Mouse (Mus musculus): ENCODE results near the gene Clec2d. TPM values are rescaled to one million over a fixed set of nuclear protein-coding genes. Genes with fewer than 3 reads are reported as not detected.

The Clec2d gene
- polyA plus RNA-seq, 1 experiment from 2014 or later = 0.98 TPM

DNA sequence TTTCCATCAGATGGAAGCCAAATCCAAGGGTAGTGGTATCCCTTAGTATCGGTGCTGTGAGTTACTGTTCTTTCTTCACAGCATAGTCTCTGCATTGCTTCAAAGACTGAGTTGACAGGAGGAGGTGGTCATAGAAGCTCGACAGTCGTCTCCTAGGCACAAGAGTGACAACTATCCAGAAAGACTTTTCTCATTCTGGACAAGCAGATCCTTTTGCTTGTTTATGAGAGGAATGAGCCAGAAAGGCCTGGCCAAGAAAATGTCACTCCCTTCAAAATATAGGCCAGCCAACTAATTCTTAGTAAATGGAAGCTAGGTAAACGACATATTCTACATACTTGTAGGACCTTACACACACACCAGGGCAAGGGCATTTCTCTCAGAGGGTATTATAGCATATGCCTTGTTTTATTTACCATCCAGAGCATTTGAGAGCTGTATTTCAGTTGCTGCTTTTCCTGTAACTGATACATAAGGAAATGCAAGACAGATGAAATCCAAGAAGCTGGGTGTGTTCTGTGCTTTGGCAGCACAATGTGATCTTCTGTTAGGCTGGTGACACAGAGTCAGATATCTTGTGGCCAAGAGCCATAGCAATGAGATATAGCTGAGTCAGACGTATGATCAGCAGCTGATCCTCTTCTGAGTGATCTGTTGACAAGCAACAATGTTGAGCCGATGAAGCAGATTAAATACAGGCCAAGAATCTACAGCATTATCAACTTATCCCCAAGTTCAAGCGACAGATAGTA lies 35.6 kb downstream of the Clec2d start:
- H3K36me3 ChIP-seq (ENCODE audit: control insufficient read depth, insufficient read depth) = no peaks in the 10 kb centered on the region
- peak overlapping the region; percentile 53 for H3K27ac ChIP-seq (ENCODE audit: low read length)
- WGBS = 49% methylated on average over 7 of the region's 7 CpGs
- H3K4me2 ChIP-seq (ENCODE audit: low read depth, low read length) = no peak overlapping the region
- no peak for ATAC-seq (replicated peaks; ENCODE audit: extremely low read depth, insufficient read depth, low FRiP score)
- peaks cover 6% of the 10 kb centered on the region; the same call in 1 of the 2 replicates for H3K4me1 ChIP-seq (ENCODE audit: control insufficient read depth, insufficient read depth, low read length)
- no peaks in the 10 kb centered on the region for H3K27me3 ChIP-seq (ENCODE audit: control insufficient read depth, insufficient read depth, low read length)
- no peak overlapping the region for H3K9ac ChIP-seq (ENCODE audit: low read length)
- H3K4me3 ChIP-seq (ENCODE audit: low read length) = no peak overlapping the region
- H3K9me3 ChIP-seq (replicated peaks; ENCODE audit: control insufficient read depth, low read length) = 0 out of 2 replicates have a peak, but pooled peaks cover 2% of the 10 kb centered on the region

DNA sequence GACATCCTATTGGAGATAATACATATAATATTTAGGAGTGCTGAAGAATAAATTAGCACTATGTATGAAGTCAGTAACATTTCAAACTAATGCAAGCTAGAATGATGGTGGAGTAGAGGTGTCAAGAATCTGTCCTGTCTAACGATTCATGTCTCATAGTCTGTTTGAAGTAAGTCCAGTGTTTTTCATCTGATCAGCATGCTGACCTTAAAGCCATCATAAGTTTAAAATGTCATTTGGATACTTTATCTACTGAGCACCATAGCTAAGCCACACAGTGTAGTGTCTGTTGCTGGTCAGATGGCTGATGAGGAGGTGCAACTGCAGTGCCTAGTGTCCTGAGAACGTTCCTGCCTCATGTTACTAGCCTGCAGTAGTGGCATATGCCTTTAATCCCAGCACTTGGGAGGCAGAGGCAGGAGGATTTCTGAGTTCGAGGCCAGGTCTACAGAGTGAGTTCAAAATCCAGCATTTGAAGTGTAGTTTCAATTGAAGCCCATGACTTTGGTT lies 36.4 kb downstream of the Clec2d start:
- H3K4me1 ChIP-seq (ENCODE audit: control insufficient read depth, insufficient read depth, low read length) = peaks cover 6% of the 10 kb centered on the region; the same call in 1 of the 2 replicates

DNA sequence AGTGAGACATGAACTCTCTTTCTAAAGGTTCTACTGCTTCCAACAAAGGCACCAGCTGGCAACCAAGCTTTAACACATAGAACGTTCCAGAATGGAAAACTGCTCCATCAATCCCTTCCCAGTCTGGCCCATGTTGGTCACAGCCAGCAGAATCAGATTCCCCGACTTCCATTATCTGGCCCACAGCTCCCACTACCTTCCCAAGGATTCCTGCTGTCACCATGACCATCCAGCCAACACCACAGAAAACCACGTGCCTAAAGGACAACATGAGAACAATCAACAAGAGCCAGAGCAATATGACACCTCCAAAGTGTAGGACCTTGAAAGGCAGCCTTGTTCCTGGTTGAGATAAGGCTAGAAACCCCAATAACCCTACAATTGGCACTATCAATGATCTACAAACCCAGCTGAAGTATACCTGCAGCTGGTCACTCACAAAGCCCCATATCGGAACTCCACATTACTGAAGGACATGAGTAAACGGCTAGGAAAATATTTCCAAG lies 37.8 kb downstream of the Clec2d start:
- Histone ChIP-seq H3K27me3 (ENCODE audit: control insufficient read depth, insufficient read depth, low read length) (no peaks in the 10 kb centered on the region), H3K36me3 (ENCODE audit: control insufficient read depth, insufficient read depth) (no peaks in the 10 kb centered on the region), H3K4me3 (ENCODE audit: low read length) (no peak overlapping the region), H3K9me3 (replicated peaks; ENCODE audit: control insufficient read depth, low read length) (no peaks in the 10 kb centered on the region), H3K27ac (ENCODE audit: low read length) (no peak overlapping the region), H3K4me1 (ENCODE audit: control insufficient read depth, insufficient read depth, low read length) (peaks cover 6% of the 10 kb centered on the region; the same call in 1 of the 2 replicates), H3K4me2 (ENCODE audit: low read depth, low read length) (no peak overlapping the region), H3K9ac (ENCODE audit: low read length) (no peak overlapping the region)
- 76% methylated on average over 5 of the region's 5 CpGs for WGBS
- ATAC-seq (replicated peaks; ENCODE audit: extremely low read depth, insufficient read depth, low FRiP score) = no peak

More for the DNA sequence above, 36.4 kb downstream of the Clec2d start:
- Histone ChIP-seq H3K4me2 (ENCODE audit: low read depth, low read length) (no peak overlapping the region), H3K9ac (ENCODE audit: low read length) (no peak overlapping the region), H3K9me3 (replicated peaks; ENCODE audit: control insufficient read depth, low read length) (0 out of 2 replicates have a peak, but pooled peaks cover 2% of the 10 kb centered on the region), H3K36me3 (ENCODE audit: control insufficient read depth, insufficient read depth) (no peaks in the 10 kb centered on the region), H3K27me3 (ENCODE audit: control insufficient read depth, insufficient read depth, low read length) (no peaks in the 10 kb centered on the region), H3K4me3 (ENCODE audit: low read length) (no peak overlapping the region), H3K27ac (ENCODE audit: low read length) (peak overlapping the region; percentile 53)
- ATAC-seq (replicated peaks; ENCODE audit: extremely low read depth, insufficient read depth, low FRiP score) = no peak
- 83% methylated on average over 3 of the region's 3 CpGs for WGBS

DNA sequence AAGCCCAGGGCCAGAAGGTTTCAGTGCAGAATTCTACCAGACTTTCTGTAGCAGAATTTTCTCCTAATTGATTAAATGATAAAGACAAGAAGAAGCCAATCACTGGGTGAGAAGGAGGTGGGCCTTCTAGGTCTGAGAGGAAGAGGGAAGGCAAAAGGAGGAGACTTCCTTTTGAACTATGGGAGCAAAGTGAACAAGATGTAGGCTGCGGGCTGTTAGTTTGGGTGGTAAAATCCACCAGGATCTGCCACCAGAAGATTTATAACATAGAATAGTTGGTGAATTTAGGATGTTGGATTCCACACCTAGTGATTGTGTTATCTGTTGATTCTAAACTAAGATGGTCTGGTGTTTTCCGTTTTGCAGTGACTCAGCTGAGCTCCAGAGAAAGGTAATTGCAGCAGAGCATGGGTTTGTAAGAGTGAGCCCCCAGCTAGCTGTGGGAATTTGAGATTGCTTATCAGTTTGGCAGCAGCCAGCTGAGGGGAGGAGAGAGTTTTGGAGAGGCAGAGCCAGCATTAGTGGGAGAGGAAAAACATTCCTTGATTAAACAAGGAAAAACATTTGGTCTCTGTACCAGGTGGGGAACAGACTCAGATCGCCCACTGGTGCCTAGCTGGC lies 39.6 kb downstream of the Clec2d start:
- Histone ChIP-seq H3K27me3 (ENCODE audit: control insufficient read depth, insufficient read depth, low read length) (no peaks in the 10 kb centered on the region), H3K4me2 (ENCODE audit: low read depth, low read length) (no peak overlapping the region), H3K27ac (ENCODE audit: low read length) (no peak overlapping the region), H3K9ac (ENCODE audit: low read length) (no peak overlapping the region), H3K4me1 (ENCODE audit: control insufficient read depth, insufficient read depth, low read length) (peaks cover 8% of the 10 kb centered on the region; the same call in 1 of the 2 replicates), H3K9me3 (replicated peaks; ENCODE audit: control insufficient read depth, low read length) (no peaks in the 10 kb centered on the region), H3K36me3 (ENCODE audit: control insufficient read depth, insufficient read depth) (no peaks in the 10 kb centered on the region), H3K4me3 (ENCODE audit: low read length) (no peak overlapping the region)
- WGBS = 45% methylated on average over 3 of the region's 3 CpGs
- ATAC-seq (replicated peaks; ENCODE audit: extremely low read depth, insufficient read depth, low FRiP score) = no peak

DNA sequence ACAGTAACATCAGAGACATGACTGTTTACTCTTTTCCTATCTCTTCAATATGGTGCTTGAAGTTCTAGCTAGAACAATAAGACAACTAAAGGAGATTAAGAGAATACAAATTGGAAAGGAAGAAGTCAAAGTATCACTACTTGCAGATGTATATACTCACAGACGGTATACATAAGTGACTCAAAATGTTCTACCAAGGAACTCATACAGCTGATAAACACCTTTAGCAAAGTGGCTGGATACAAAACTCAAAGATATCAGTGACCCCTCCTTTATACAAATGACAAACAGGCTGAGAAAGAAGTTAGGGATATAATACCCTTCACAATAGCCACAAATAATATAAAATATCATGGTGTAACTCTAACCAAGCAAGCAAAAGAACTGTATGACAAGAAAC lies 40.6 kb downstream of the Clec2d start:
- Histone ChIP-seq H3K9ac (ENCODE audit: low read length) (no peak overlapping the region), H3K4me3 (ENCODE audit: low read length) (no peak overlapping the region), H3K9me3 (replicated peaks; ENCODE audit: control insufficient read depth, low read length) (no peaks in the 10 kb centered on the region), H3K36me3 (ENCODE audit: control insufficient read depth, insufficient read depth) (no peaks in the 10 kb centered on the region), H3K27ac (ENCODE audit: low read length) (no peak overlapping the region), H3K27me3 (ENCODE audit: control insufficient read depth, insufficient read depth, low read length) (no peaks in the 10 kb centered on the region), H3K4me1 (ENCODE audit: control insufficient read depth, insufficient read depth, low read length) (peaks cover 2% of the 10 kb centered on the region; the same call in 1 of the 2 replicates), H3K4me2 (ENCODE audit: low read depth, low read length) (no peak overlapping the region)
- no peak for ATAC-seq (replicated peaks; ENCODE audit: extremely low read depth, insufficient read depth, low FRiP score)
- 75% methylated on average over 1 of the region's 1 CpGs for WGBS

DNA sequence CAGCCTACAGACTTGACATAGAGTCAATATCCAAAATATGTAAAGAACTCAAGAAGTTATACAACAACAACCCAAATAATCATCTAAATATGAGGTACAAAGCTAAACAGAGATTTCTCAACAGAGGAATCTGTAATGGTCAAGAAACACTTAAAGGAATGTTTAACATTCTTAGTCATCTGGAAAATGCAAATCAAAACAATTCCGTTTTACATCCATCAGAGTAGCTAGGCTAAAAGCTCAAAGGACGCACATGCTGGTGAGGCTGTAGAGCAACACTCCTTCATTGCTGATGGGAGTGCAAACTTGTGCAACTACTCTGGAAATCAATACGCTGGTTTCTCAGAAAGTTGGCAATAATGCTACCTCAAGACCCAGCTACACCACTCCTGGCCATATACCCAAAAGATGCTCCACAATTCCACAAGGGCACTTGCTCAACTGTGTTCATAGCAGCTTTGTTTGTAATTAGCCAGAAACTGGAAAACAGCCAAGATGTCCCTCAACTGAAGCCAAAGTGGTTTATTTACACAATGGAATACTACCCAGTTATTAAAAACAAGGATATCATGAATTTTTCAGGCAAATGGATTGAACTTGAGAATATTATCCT lies 41.9 kb downstream of the Clec2d start:
- no peak overlapping the region for H3K4me2 ChIP-seq (ENCODE audit: low read depth, low read length)
- H3K9me3 ChIP-seq (replicated peaks; ENCODE audit: control insufficient read depth, low read length) = no peaks in the 10 kb centered on the region
- no peak overlapping the region for H3K4me3 ChIP-seq (ENCODE audit: low read length)
- no peak for ATAC-seq (replicated peaks; ENCODE audit: extremely low read depth, insufficient read depth, low FRiP score)
- no peaks in the 10 kb centered on the region for H3K36me3 ChIP-seq (ENCODE audit: control insufficient read depth, insufficient read depth)
- no peak overlapping the region for H3K9ac ChIP-seq (ENCODE audit: low read length)
- WGBS = 75% methylated on average over 3 of the region's 3 CpGs
- H3K27me3 ChIP-seq (ENCODE audit: control insufficient read depth, insufficient read depth, low read length) = no peaks in the 10 kb centered on the region
- peaks cover 2% of the 10 kb centered on the region; the same call in 1 of the 2 replicates for H3K4me1 ChIP-seq (ENCODE audit: control insufficient read depth, insufficient read depth, low read length)
- H3K27ac ChIP-seq (ENCODE audit: low read length) = no peak overlapping the region

DNA sequence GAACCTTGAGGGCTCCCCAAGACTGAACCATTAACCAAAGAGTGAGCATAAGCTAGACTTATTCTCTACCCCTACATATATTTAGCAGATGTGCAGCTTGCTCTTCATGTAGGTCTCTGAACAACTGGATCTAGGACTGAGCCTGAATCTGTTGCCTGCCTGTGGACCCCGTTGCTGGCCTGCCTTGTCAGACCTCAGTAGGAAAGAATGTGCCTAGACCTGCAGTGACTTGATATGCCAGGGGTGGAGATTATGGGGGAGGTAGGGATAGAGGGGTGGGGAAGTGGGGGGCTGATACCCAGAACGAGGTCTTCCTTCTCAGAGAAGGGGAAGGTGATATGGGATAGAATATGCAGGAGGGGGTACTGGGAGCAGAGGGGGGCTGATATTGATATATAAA lies 43.2 kb downstream of the Clec2d start:
- Histone ChIP-seq H3K4me3 (ENCODE audit: low read length) (no peak overlapping the region), H3K4me2 (ENCODE audit: low read depth, low read length) (no peak overlapping the region), H3K9ac (ENCODE audit: low read length) (no peak overlapping the region), H3K4me1 (ENCODE audit: control insufficient read depth, insufficient read depth, low read length) (peaks cover 2% of the 10 kb centered on the region; the same call in 1 of the 2 replicates), H3K9me3 (replicated peaks; ENCODE audit: control insufficient read depth, low read length) (no peaks in the 10 kb centered on the region), H3K27me3 (ENCODE audit: control insufficient read depth, insufficient read depth, low read length) (no peaks in the 10 kb centered on the region), H3K27ac (ENCODE audit: low read length) (no peak overlapping the region), H3K36me3 (ENCODE audit: control insufficient read depth, insufficient read depth) (no peaks in the 10 kb centered on the region)
- no peak for ATAC-seq (replicated peaks; ENCODE audit: extremely low read depth, insufficient read depth, low FRiP score)
- WGBS = 54% methylated on average over 2 of the region's 2 CpGs

DNA sequence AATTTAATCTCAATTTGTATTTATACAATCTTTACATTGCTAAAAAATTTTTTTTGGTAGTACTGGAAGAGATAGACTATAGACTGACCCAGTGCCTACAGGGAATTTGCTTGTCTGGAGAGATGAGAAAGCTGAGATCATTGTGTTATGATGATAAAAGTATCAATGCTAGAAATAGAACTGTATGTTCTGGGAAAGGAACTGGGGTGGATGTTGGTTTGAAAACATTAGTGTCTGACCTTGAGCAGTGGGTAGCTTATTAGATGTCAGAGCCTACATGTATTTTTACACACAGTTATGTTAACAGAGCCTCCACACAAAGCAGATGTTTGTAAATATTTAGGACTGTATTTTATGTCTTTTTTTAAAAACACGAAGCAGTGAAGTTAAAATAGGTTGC lies 43.7 kb downstream of the Clec2d start:
- H3K9ac ChIP-seq (ENCODE audit: low read length) = no peak overlapping the region
- no peak for ATAC-seq (replicated peaks; ENCODE audit: extremely low read depth, insufficient read depth, low FRiP score)
- no peak overlapping the region for H3K4me3 ChIP-seq (ENCODE audit: low read length)
- H3K27me3 ChIP-seq (ENCODE audit: control insufficient read depth, insufficient read depth, low read length) = no peaks in the 10 kb centered on the region
- H3K27ac ChIP-seq (ENCODE audit: low read length) = no peak overlapping the region
- H3K36me3 ChIP-seq (ENCODE audit: control insufficient read depth, insufficient read depth) = no peaks in the 10 kb centered on the region
- H3K4me1 ChIP-seq (ENCODE audit: control insufficient read depth, insufficient read depth, low read length) = peaks cover 5% of the 10 kb centered on the region; the same call in 1 of the 2 replicates
- H3K9me3 ChIP-seq (replicated peaks; ENCODE audit: control insufficient read depth, low read length) = no peaks in the 10 kb centered on the region
- 57% methylated on average over 1 of the region's 1 CpGs for WGBS
- no peak overlapping the region for H3K4me2 ChIP-seq (ENCODE audit: low read depth, low read length)

Data from heart, embryonic 16.5 days (tissue).